Mouse (Mus musculus) limb, embryonic 15.5 days (tissue): ENCODE data around the gene Prr5. TPM values are rescaled to one million over a fixed set of nuclear protein-coding genes. Genes with fewer than 3 reads are reported as not detected.
A peak's percentile ranks its signal among the peaks of the same experiment; 100 is the strongest.
"Not testable (repeated sequence)": the region's sequence is repeated elsewhere in the genome, so short reads cannot be mapped to it uniquely, and the experiment has no call there.

Experiments used
- ATAC-seq: fragments of 200-750 bp; cut with Nextera tagmentation; 2 replicates; pipeline ENCODE4 v1.8.0; 2017; ENCODE audit warnings: low read depth, moderate TSS enrichment; ENCODE audit not compliant: insufficient number of reproducible peaks, low FRiP score, low TSS enrichment
- H3K27ac ChIP-seq: fragments of 300-500 bp; sonication (generic); 2 replicates; pipeline ENCODE4 v1.5.1; 2015; ENCODE audit warnings: moderate library complexity, mild to moderate bottlenecking, inconsistent platforms
- H3K27me3 ChIP-seq: fragments of 300-500 bp; sonication (generic); 2 replicates; pipeline ENCODE4 v1.6.1; 2015; ENCODE audit warnings: inconsistent platforms
- H3K36me3 ChIP-seq: fragments of 300-500 bp; sonication (generic); 2 replicates; pipeline ENCODE4 v1.6.1; 2015; ENCODE audit warnings: inconsistent platforms
- H3K4me1 ChIP-seq: fragments of 300-500 bp; sonication (generic); 2 replicates; pipeline ENCODE4 v1.6.1; 2015; ENCODE audit warnings: inconsistent platforms
- H3K4me2 ChIP-seq: fragments of 300-500 bp; sonication (generic); 2 replicates; pipeline ENCODE4 v1.6.1; 2015; ENCODE audit warnings: mild to moderate bottlenecking, inconsistent platforms
- H3K4me3 ChIP-seq: fragments of 300-500 bp; sonication (generic); 2 replicates; pipeline ENCODE4 v1.5.1; 2015; ENCODE audit warnings: mild to moderate bottlenecking, inconsistent platforms
- H3K9ac ChIP-seq: fragments of 300-500 bp; sonication (generic); 2 replicates; pipeline ENCODE4 v1.6.1; 2015; ENCODE audit warnings: inconsistent platforms
- H3K9me3 ChIP-seq: fragments of 300-500 bp; sonication (generic); 2 replicates; pipeline ENCODE4 v1.6.1; 2016; ENCODE audit warnings: inconsistent platforms
- WGBS: fragments of 180-500 bp; shearing (Covaris S2); methylation state at CpG from one replicate; pipeline ENCODE4 v1.1.7; 2015; 5-methylcytosine and 5-hydroxymethylcytosine counted together
- polyA plus RNA-seq: library from polyadenylated mRNA; unstranded; fragments of >200 nt; fragmentation: Nextera tagmentation; extraction: Ambion mirVana; gene quantifications from 2 replicates; pipeline ENCODE4 v1.2.1, GENCODE M21; 2015

The Prr5 gene
- polyA plus RNA-seq, 1 experiment from 2014 or later: 36.3 TPM

DNA sequence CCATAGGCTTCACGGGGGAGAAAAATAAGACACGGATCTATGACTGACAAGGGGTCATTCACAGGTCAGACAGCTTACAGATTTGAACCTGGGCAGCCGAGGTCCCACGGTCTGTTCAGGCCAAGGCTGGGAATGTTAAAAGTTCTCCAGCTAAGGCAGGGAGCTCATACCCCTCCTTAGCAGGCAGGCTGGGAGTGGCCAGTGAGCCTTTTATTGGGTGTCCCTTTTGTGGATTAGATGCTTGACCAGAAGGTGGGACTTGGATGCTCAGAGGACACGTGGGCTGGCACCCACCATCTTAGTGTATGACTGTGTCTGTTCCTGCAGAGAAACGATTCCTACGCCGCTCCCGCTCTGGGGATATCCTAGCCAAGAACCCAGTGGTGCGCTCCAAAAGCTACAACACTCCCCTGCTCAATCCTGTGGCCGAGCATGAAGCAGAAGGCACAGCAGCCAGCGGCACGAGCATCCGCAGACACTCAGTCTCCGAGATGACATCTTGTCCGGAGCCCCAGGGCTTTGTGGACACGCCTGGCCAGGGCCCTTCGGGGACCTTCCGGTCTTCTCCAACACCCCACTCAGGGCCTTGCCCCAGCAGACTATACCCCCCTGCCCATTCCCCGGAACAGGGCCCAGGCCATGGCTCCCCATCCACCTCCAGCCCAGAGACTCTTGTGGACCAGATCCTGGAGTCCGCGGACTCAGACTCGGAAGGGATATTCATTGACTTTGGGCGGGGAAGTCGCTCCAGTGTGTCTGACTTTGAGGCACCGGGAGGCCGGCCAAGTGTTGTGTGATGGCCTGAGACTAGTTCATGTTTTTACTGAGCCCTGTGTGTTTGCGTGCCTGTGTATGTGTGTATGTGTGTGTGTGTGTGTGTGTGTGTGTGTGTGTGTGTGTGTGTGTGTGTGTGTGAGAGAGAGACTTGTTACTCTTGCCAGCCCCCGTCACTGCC lies 33.2 kb downstream of the Prr5 start:
- no peak for ATAC-seq
- Histone ChIP-seq H3K9ac (no peak overlapping the region), H3K27me3 (no peaks in the 10 kb centered on the region), H3K4me2 (no peak overlapping the region), H3K4me3 (no peak overlapping the region), H3K9me3 (no peaks in the 10 kb centered on the region), H3K4me1 (peaks cover 27% of the 10 kb centered on the region), H3K27ac (no peak overlapping the region), H3K36me3 (peaks cover 49% of the 10 kb centered on the region)
- WGBS: 89% methylated on average over 29 of the region's 29 CpGs

DNA sequence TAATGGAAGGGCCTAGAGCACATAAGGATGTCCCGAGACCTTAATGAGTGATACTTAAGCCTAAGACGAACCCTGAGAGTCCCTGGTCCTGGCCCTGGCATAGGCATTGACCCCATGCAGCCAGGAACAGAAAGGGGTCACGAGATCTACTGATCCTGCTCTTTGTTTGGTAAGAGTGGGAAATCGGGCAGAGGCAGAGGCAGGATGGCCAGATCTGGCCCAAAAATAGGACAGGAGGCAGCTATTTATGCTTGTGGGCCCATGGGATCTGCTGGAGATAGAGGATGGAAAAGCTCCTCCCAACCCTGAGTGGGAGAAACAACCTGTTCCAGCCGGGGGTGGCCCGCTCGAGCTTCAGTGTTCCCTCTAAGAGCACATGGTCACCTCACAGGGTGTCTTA lies 34.6 kb downstream of the Prr5 start:
- WGBS: 85% methylated on average over 7 of the region's 7 CpGs
- Histone ChIP-seq H3K4me1 (peaks cover 14% of the 10 kb centered on the region), H3K27ac (no peak overlapping the region), H3K27me3 (no peaks in the 10 kb centered on the region), H3K9me3 (no peaks in the 10 kb centered on the region), H3K9ac (no peak overlapping the region), H3K4me2 (no peak overlapping the region), H3K36me3 (peaks cover 47% of the 10 kb centered on the region), H3K4me3 (no peak overlapping the region)
- ATAC-seq: no peak

DNA sequence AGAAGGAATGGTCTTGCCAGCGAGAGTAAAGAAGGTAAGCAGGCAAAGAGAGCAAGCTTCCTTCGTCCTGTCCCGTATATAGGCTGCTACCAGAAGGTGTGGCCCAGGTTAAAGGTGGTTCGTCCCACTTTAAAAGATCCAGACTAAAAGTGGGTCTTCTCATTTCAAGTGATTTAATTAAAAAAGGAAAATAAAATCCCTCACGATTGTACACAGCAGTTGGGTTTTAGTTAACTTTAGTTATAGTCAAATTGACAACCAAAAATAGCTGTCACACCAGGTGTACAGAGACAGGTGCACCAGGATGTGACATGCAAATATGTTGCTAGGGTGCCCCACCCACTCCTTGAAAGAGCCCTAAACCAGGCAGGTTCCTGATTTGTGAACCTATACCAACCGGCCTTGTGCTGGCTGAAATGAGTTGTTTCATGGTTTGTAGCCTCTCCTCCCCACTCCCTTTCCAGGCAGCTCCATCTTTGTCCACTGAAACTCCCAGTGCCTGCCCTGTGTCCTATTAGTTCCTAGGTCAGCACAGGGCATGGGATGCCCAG lies 36.0 kb downstream of the Prr5 start:
- Histone ChIP-seq H3K27me3 (no peaks in the 10 kb centered on the region), H3K9me3 (no peaks in the 10 kb centered on the region), H3K4me2 (no peak overlapping the region), H3K36me3 (peaks cover 32% of the 10 kb centered on the region), H3K4me1 (peaks cover 8% of the 10 kb centered on the region), H3K4me3 (no peak overlapping the region), H3K9ac (no peak overlapping the region), H3K27ac (no peak overlapping the region)
- 82% methylated on average over 6 of the region's 6 CpGs for WGBS
- ATAC-seq: no peak

DNA sequence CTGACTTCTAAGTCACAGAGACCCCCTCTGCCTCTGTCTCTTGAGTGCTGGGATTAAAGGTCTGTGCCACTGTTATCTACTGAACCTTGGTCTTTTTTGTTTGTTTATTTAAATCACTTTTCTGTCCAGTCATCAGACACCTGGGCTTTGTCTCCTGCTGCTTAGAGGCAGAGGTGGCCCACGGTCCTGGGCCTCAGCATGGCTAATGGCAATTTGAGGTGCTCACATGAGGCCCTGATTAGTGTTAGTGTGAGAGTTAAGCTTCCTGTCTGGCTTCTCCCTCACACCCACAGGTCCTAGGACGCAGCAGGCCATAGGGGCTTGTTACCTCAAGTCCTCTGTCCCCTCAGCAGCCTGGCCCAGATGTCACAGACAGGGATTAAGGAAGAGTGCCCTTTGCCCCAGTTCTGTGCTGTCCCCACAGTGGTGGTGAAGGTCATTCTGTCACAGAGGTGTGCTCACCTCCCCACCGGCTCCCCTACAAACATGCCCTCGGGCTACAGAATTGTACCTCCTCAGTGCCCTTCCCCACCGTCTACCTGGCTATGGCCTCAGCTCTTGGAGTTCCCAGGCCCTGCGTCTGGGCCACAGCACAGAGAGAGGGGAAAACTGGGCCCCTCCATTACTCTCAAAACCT lies 37.7 kb downstream of the Prr5 start:
- H3K27ac ChIP-seq: no peak overlapping the region
- WGBS: 49% methylated on average over 6 of the region's 6 CpGs
- no peak for ATAC-seq
- H3K36me3 ChIP-seq: peaks cover 23% of the 10 kb centered on the region
- H3K27me3 ChIP-seq: no peaks in the 10 kb centered on the region
- H3K9ac ChIP-seq: no peak overlapping the region
- H3K9me3 ChIP-seq: no peaks in the 10 kb centered on the region
- no peak overlapping the region for H3K4me2 ChIP-seq
- H3K4me1 ChIP-seq: peaks cover 1% of the 10 kb centered on the region; the same call in 1 of the 2 replicates
- H3K4me3 ChIP-seq: no peak overlapping the region

DNA sequence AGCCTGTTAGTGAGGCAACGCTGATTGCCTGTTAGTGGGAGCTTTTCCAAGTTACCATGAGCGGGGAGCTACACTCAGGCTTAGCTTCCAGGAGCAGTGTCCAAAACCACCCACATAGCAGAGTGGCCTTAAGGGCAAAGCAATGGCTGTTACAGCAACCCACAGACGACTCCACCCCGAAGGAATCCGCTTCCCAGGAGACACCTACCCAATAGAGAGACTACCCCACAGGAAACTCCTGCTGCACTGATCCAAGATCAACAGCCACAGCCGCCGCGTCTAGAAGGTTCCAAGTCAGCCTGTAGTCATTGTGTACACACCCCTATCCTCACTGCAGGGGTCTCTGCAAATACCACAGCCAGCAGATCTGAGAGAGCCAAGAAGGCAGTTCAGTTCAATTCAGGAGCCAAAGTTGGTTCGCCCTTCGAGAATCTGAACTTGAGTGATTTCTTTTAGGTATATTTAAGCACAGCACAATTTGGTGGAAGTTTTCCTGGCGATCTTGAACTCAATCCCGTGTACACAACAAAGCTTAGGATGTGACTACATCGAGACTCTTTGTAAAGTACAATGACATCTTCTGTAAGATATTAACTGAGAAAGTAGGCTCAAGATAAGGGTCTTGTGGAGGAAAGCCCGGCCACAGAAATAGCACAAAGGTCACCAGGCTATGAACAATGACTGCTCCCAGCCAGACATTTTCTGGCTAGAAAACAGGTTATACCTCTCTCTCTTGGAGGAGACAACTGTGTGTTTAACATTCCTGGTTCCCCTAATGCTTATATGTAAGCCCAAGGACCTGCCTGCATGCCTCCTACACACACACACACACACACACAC lies 43.4 kb downstream of the Prr5 start:
- ATAC-seq: no peak
- Histone ChIP-seq H3K4me3 (no peak overlapping the region), H3K9ac (no peak overlapping the region), H3K4me1 (peaks cover 17% of the 10 kb centered on the region), H3K36me3 (no peaks in the 10 kb centered on the region), H3K27ac (peak overlapping the region; percentile 35; the same call in 1 of the 2 replicates), H3K4me2 (no peak overlapping the region), H3K9me3 (no peaks in the 10 kb centered on the region), H3K27me3 (no peaks in the 10 kb centered on the region)
- WGBS: 58% methylated on average over 14 of the region's 14 CpGs

DNA sequence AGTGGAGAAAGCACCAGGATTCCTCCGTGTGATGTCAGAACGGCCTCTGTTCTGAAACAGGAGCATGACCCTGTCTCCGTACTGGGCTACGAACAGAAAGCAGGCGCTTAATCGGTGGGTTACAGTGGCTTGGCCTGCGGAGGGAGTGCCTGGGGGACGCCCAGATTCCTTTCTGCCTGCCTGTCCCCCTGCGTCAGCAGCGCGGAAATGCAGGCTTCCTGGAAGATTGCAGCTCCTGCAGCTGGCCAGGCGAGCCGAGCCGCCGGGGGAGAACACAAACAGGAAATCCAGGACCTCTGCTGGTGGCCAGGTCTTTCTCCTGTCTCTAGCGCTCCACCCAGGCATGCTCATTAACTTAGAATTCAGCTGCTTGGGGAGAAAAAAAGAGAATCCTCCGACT lies 45.3 kb downstream of the Prr5 start:
- Histone ChIP-seq H3K9me3 (no peaks in the 10 kb centered on the region), H3K36me3 (no peaks in the 10 kb centered on the region), H3K27ac (peak overlapping the region; percentile 83), H3K4me2 (peak overlapping the region; percentile 48), H3K4me3 (peak overlapping the region; percentile 23), H3K9ac (0 out of 2 replicates have a peak overlapping the region, but pooled peaks have one; percentile 26), H3K4me1 (peaks cover 20% of the 10 kb centered on the region), H3K27me3 (no peaks in the 10 kb centered on the region)
- no peak for ATAC-seq
- WGBS: 2% methylated on average over 17 of the region's 17 CpGs

DNA sequence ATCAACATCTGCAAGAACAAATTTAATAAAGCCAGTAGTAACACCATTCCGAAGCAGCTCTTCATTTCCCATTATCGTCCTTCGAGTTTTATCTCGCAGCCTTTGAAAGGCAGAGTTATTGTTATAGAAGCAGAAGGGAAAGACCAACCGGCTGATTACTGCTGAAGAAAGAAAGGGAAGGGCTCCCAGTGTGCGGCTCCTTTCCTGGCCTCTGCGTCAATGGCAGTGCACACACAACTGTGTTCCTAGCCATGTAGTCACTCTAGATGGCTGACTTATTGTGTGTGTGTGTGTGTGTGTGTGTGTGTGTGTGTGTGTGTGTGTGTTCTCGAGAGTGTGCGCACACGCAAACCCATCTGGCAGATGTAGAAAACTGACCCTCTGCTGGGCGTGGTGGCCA lies 45.7 kb downstream of the Prr5 start:
- Histone ChIP-seq H3K4me2 (peak overlapping the region; percentile 48), H3K9me3 (no peaks in the 10 kb centered on the region), H3K4me1 (peaks cover 24% of the 10 kb centered on the region), H3K4me3 (peak overlapping the region; percentile 23), H3K36me3 (no peaks in the 10 kb centered on the region), H3K27me3 (no peaks in the 10 kb centered on the region), H3K9ac (no peak overlapping the region), H3K27ac (peak overlapping the region; percentile 83)
- no peak for ATAC-seq
- WGBS: 33% methylated on average over 11 of the region's 11 CpGs

DNA sequence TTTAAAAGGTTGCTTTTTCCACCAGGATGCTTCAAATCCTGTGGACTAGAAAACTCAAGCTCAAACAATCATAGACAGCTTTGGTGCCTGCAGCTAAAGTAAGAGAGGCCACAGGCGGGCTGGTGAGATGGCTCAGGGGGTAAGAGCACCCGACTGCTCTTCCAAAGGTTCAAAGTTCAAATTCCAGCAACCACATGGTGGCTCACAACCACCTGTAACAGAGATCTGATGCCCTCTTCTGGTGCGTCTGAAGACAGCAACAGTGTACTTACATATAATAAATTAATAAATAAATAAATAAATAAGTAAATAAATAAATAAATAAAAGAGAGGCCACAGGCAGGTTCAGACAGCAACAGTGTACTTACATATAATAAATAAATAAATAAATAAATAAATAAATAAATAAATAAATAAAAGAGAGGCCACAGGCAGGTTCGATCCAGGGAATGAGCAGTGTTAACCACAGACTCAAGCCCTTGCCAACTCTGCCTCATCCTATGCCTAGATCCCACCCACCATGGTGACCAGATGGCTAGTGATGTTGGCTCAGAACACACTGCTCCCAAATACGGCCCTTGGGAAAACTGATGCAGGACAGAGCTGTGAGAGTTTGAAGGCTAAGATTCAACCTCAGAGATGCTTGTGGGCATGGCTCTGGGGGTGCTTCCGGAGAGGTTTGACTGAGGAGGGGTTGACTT lies 48.3 kb downstream of the Prr5 start:
- 60% methylated on average over 6 of the region's 6 CpGs for WGBS
- H3K9me3 ChIP-seq, H3K27ac ChIP-seq, ATAC-seq, H3K36me3 ChIP-seq, H3K4me2 ChIP-seq, H3K4me3 ChIP-seq, H3K9ac ChIP-seq, H3K27me3 ChIP-seq: not testable (repeated sequence)
- H3K4me1 ChIP-seq: peaks cover 31% of the 10 kb centered on the region

DNA sequence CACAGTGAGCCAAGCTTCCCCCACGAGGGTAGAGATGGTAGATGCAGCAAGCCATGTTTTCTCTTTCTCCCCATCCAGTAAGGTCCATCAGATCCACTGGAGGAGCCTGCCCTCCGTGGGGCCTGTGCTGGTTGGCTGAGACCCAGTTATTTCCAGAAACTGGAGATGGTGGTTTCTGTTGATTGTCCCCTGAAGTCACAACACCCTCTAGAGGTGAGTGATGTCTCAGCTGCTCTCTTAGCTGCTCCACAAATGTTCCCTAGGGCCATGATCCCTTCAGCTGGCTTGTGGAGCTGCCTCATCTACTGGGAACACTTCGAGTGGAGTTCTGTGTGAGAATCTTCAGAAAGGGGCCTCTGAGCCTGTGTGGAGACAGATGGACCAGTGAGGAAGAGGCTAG lies 49.4 kb downstream of the Prr5 start:
- Histone ChIP-seq H3K9ac (no peak overlapping the region), H3K36me3 (no peaks in the 10 kb centered on the region), H3K27me3 (no peaks in the 10 kb centered on the region), H3K4me1 (peaks cover 30% of the 10 kb centered on the region), H3K4me3 (no peak overlapping the region), H3K4me2 (no peak overlapping the region), H3K27ac (no peak overlapping the region), H3K9me3 (no peaks in the 10 kb centered on the region)
- no peak for ATAC-seq
- WGBS: 50% methylated on average over 3 of the region's 3 CpGs

DNA sequence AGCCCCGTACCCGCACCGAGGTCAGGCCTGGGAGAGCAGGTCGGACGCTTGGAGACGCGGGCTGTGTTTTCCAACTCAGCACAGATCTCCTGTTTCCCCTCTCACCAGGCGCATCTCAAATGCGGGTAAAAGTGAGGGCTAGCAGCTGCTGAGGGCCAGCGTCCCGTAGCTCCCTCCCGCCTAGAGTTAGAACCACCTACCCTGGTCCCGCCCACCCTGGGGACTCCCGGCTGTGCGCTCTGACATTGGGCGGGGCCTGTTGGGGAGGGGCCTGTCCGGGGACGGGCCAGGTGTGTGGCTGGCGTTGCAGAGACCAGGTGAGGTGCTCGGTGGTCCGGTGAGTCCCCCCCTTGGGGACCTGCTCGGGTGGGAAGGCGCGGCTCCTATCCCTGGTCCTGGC lies 50.4 kb downstream of the Prr5 start, which contains the start of gene Arhgap8:
Gene Arhgap8 (plus strand): TSS at position 262 of the 400 bp plus-strand sequence.
- ATAC-seq: 0 out of 2 replicates have a peak, but pooled peaks have one; percentile 65
- Histone ChIP-seq H3K4me1 (peaks cover 21% of the 10 kb centered on the region), H3K4me3 (peak within 1 kb of the TSS; percentile 43), H3K36me3 (no peaks in the 10 kb centered on the region), H3K9me3 (no peaks in the 10 kb centered on the region), H3K9ac (peak within 1 kb of the TSS; percentile 33), H3K27ac (peak within 1 kb of the TSS; percentile 54), H3K27me3 (no peaks in the 10 kb centered on the region), H3K4me2 (peak within 1 kb of the TSS; percentile 86)
- 4% methylated on average over 23 of the region's 24 CpGs for WGBS
